Mouse (Mus musculus): ENCODE results near the gene Ccdc32. TPM values are rescaled to one million over a fixed set of nuclear protein-coding genes. Genes with fewer than 3 reads are reported as not detected.
A peak's percentile ranks its signal among the peaks of the same experiment; 100 is the strongest.

Gene Ccdc32
- polyA plus RNA-seq, 1 experiment = 20.9 TPM

DNA sequence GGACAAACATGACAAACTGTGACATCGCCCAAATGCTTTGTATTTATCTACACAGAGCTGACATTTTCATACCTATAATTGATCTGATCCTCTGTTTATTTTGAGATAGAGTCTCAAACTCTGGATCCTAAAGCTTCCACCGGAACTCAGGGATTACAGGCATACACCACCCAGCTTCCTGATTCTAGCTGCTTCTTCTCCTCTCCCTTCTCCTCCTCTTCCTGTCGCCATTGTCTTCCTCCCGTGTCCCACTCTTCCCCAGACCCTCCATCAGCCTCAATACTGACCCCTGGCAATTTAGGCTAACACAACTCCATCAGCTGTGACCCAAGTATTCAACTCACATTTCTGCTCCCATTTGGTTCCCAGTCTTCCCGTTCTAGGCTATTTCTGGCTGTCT, 52.3 kb downstream of the Ccdc32 start:
- no peak for TF ChIP-seq CTCF (IDR thresholded peaks at IDR 0.05; ENCODE audit: borderline replicate concordance, extremely low read depth, insufficient read depth, insufficient read length)
- TF ChIP-seq POLR2A (IDR thresholded peaks at IDR 0.05; ENCODE audit: borderline replicate concordance, extremely low read depth, insufficient read depth, insufficient read length, poor library complexity, severe bottlenecking) = no peak
- DNase-seq (ENCODE audit: low read depth) = no peak

DNA sequence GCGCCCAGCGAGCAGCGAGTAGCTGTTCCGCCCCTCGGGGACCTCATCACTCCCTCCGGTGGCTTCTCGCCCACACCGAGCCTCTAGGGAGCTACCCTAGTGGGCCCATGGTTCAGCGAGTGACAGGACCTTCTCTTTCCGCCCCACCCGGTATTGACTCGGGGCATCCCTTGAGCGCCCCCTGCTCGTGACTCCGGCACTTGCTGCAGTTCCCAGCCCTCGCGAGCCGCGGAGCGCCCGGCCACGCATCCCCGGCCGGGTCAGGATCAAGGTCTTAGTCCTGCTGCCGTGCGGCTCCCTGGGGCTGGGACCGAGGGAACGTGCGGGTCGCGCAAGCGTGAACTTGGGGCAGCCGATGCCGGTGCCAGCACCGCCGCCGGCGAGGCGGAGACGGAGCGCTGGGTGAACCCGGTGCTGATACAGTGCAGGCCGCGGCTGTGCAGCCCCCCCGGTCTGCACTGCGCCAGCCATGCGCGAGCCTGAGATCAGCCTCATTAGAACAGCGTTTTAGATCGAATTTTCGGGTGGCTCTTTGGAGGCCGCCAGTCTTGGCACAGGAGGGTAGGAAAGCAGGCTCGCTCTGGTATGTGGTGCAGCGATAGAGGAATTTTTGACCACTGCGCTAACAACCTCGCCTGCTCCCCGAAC, 52.8 kb downstream of the Ccdc32 start:
- peak; percentile 88 for DNase-seq (ENCODE audit: low read depth)
- TF ChIP-seq CTCF (IDR thresholded peaks at IDR 0.05; ENCODE audit: borderline replicate concordance, extremely low read depth, insufficient read depth, insufficient read length) = peak; percentile 73
- no peak for TF ChIP-seq POLR2A (IDR thresholded peaks at IDR 0.05; ENCODE audit: borderline replicate concordance, extremely low read depth, insufficient read depth, insufficient read length, poor library complexity, severe bottlenecking)

- no peak for TF ChIP-seq CTCF (IDR thresholded peaks at IDR 0.05; ENCODE audit: borderline replicate concordance, extremely low read depth, insufficient read depth, insufficient read length)
- TF ChIP-seq POLR2A (IDR thresholded peaks at IDR 0.05; ENCODE audit: borderline replicate concordance, extremely low read depth, insufficient read depth, insufficient read length, poor library complexity, severe bottlenecking) = no peak
- DNase-seq (ENCODE audit: low read depth) = peak; percentile 70
These were observed 53.3 kb downstream of the Ccdc32 start for GRCm38 (mm10) chr2:118975855-118976254.

DNA sequence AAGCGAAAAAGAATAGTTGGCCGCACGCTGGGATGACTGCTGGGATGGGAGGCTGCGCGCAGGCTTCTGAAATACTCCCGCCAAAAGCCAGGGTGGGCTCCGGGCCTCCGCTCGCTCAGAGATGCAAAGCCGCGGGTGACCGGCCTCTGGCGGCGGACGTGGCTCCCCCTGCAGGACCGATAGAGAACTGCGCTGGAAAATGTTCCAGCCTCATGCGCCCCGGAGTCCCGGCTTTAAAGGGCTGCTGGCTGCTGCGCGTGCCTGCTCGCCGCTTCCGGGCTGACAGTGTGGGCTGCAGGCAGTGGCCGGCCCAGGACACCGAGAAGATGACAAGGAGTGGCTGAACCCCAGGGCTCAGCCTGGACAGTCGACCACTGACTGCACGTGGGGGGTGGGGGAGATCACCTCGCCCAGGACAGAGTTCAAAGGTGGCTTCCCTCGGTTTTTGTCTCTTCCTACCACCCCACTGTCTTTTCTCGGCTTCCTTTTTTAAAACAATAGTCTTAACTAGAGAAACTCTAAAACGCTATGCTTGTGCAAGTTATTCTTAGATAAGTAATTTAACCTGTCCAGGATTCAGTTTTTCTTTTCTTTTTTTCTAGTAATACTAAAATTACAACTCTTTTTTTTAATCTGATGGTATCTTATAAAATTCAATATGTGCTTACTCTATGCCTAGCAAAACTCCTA, 56.4 kb downstream of the Ccdc32 start:
- TF ChIP-seq POLR2A (IDR thresholded peaks at IDR 0.05; ENCODE audit: borderline replicate concordance, extremely low read depth, insufficient read depth, insufficient read length, poor library complexity, severe bottlenecking) (no peak), CTCF (IDR thresholded peaks at IDR 0.05; ENCODE audit: borderline replicate concordance, extremely low read depth, insufficient read depth, insufficient read length) (peak; percentile 95)
- DNase-seq (ENCODE audit: low read depth) = peak; percentile 93

- no peak for TF ChIP-seq POLR2A (IDR thresholded peaks at IDR 0.05; ENCODE audit: borderline replicate concordance, extremely low read depth, insufficient read depth, insufficient read length, poor library complexity, severe bottlenecking)
- no peak for TF ChIP-seq CTCF (IDR thresholded peaks at IDR 0.05; ENCODE audit: borderline replicate concordance, extremely low read depth, insufficient read depth, insufficient read length)
- no peak for DNase-seq (ENCODE audit: low read depth)
These were observed 57.1 kb downstream of the Ccdc32 start for GRCm38 (mm10) chr2:118972048-118972447.

DNA sequence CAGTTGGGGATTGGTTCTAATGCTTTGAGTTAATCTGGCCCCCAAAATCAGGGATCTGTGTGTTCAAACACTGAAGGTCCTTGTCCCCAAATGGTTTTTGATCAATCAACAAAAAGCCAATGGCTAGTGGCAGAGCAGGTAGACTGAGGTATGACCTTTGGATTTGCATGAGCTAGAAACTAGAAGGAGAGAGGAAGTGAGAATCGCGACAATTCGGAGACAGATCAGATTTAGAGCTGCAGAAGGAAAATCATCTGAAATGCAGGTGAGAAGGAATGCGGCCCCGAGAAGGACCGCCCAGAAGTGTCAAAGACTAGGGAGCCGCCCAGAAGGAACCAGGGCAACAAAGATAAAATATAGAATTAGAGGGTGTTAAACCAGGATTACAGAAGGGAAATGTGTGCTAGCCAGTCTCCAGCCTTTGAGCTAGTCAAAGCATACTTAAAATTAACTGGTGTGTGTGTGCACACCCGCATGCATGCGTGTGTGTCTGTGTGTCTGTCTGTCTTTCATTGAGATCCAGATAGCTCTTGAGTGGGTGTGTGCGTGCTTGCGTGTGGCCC, 59.5 kb downstream of the Ccdc32 start:
- no peak for TF ChIP-seq POLR2A (IDR thresholded peaks at IDR 0.05; ENCODE audit: borderline replicate concordance, extremely low read depth, insufficient read depth, insufficient read length, poor library complexity, severe bottlenecking)
- no peak for TF ChIP-seq CTCF (IDR thresholded peaks at IDR 0.05; ENCODE audit: borderline replicate concordance, extremely low read depth, insufficient read depth, insufficient read length)
- DNase-seq (ENCODE audit: low read depth) = no peak

Other genes starting within 250 kb of the Ccdc32 start
- 75.9 and 108 TPM in 2 replicates for gene Disp2, start 249.7 kb downstream of the Ccdc32 start, polyA plus RNA-seq (2012; rRNA removed)
- gene Knstrn, start 215.4 kb downstream of the Ccdc32 start, polyA plus RNA-seq (2012; rRNA removed) = 24.4 and 34.1 TPM in 2 replicates
- gene Ivd, start 167.4 kb downstream of the Ccdc32 start, polyA plus RNA-seq (2012; rRNA removed) = 57.5 and 60.2 TPM in 2 replicates
- 21.8 and 25.7 TPM in 2 replicates for gene Bahd1, start 129.0 kb downstream of the Ccdc32 start, polyA plus RNA-seq (2012; rRNA removed)
- 8.4 and 10.7 TPM in 2 replicates for gene Chst14, start 102.9 kb downstream of the Ccdc32 start, polyA plus RNA-seq (2012; rRNA removed)
- gene Rpusd2, start 5.4 kb upstream of the Ccdc32 start, polyA plus RNA-seq (2012; rRNA removed) = 8.0 and 8.4 TPM in 2 replicates
- 2.4 and 3.3 TPM in 2 replicates for gene Knl1, start 17.7 kb upstream of the Ccdc32 start, polyA plus RNA-seq (2012; rRNA removed)
- 11.9 and 16.4 TPM in 2 replicates for gene Rad51, start 83.4 kb upstream of the Ccdc32 start, polyA plus RNA-seq (2012; rRNA removed)
- gene Rmdn3, start 127.6 kb upstream of the Ccdc32 start, polyA plus RNA-seq (2012; rRNA removed) = 35.3 and 35.4 TPM in 2 replicates
- 5.3 and 6.3 TPM in 2 replicates for gene Gchfr, start 138.4 kb upstream of the Ccdc32 start, polyA plus RNA-seq (2012; rRNA removed)
- 0.03 TPM in 2 replicates for gene Gm14137, start 145.1 kb upstream of the Ccdc32 start, polyA plus RNA-seq (2012; rRNA removed)
- 69.2 and 132 TPM in 2 replicates for gene Zfyve19, start 179.2 kb upstream of the Ccdc32 start, polyA plus RNA-seq (2012; rRNA removed)
- gene Dnajc17, start 179.4 kb upstream of the Ccdc32 start, polyA plus RNA-seq (2012; rRNA removed) = 25.7 and 32.4 TPM in 2 replicates
- gene Ppp1r14d, start 200.5 kb upstream of the Ccdc32 start, polyA plus RNA-seq (2012; rRNA removed) = not detected in 2 replicates
- gene Spint1, start 208.0 kb upstream of the Ccdc32 start, polyA plus RNA-seq (2012; rRNA removed) = 1.5 and 1.6 TPM in 2 replicates
- 9.1 and 13.5 TPM in 2 replicates for gene Rhov, start 241.9 kb upstream of the Ccdc32 start, polyA plus RNA-seq (2012; rRNA removed)

Data from brain, embryonic 14.5 days (tissue).